Mouse (Mus musculus): Measurements from ENCODE around the gene Nmt2.

DNA sequence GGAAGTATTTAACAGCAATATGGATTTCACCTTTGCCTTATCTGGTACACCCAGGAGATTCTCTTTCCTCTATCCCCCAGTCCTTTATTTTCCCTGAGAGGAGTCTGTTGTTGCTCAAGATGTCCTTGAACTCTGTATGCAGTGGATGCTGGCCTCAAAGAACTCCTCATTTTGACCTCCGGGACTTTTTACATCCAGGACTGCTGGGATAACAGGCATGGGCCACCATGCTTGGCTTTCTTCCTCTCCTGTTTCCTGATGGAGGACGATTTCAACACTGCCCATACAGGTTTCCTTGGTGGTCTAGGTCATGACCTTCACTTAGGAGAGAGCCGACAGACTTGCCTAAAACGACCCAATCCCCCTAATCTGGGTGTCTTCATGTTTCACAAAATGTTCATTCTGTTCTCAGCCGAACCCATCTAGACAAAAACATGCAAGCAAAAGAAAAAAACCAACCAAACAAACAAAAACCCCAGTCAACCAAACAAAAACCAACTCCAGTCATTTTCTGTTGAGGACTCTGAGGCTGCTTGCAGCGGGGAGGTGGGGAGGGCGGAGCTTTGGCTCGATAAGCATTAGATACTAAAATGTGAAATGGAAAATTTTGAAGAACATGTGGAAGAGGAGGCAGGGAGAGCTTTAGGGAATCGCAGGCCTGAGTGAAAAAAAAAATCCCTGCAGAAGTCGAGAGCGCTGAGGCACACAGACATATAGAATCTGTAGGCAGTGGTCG, 978 bp upstream of the Nmt2 start:
- TF ChIP-seq CTCF (IDR thresholded peaks at IDR 0.05) (no peak), EP300 (IDR thresholded peaks at IDR 0.05) (no peak)
